Mouse (Mus musculus): ENCODE measurements around the gene Grip2. TPM values are rescaled to one million over a fixed set of nuclear protein-coding genes. Genes with fewer than 3 reads are reported as not detected.
A peak's percentile ranks its signal among the peaks of the same experiment; 100 is the strongest.

The Grip2 gene
- total and polyA plus RNA-seq, 2 experiments from 2014 or later, result 7.8 to 29.7 TPM

- no peak overlapping the region for H3K4me3 ChIP-seq (ENCODE audit: low read depth, low read length)
- H3K4me2 ChIP-seq (ENCODE audit: low read depth, low read length, poor library complexity, severe bottlenecking), result peak overlapping the region; percentile 71
- H3K36me3 ChIP-seq (ENCODE audit: insufficient read depth, low read length), result no peaks in the 10 kb centered on the region
- H3K27me3 ChIP-seq (ENCODE audit: insufficient read depth, low read length), result no peaks in the 10 kb centered on the region
- H3K4me1 ChIP-seq (ENCODE audit: insufficient read depth, low read length), result peaks cover 7% of the 10 kb centered on the region; the same call in 1 of the 2 replicates
- 72% methylated on average over 6 of the region's 6 CpGs for WGBS
- ATAC-seq (ENCODE audit: low FRiP score) (no peak), DNase-seq (ENCODE audit: low spot score) (no peak)
- H3K27ac ChIP-seq (ENCODE audit: low read depth, low read length), result 0 out of 2 replicates have a peak overlapping the region, but pooled peaks have one; percentile 67
- no peak for TF ChIP-seq CTCF (IDR thresholded peaks at IDR 0.05)
- no peaks in the 10 kb centered on the region for H3K9me3 ChIP-seq (ENCODE audit: low read length)
- peak overlapping the region; percentile 60; the same call in 1 of the 2 replicates for H3K9ac ChIP-seq (replicated peaks; ENCODE audit: low read length, poor library complexity, severe bottlenecking)
Measured at GRCm38 (mm10) chr6:91808022-91808421, 19.0 kb downstream of the Grip2 start.

GRCm38 (mm10) chr6:91807169-91807568, 19.9 kb downstream of the Grip2 start:
- Histone ChIP-seq H3K27me3 (ENCODE audit: insufficient read depth, low read length) (no peaks in the 10 kb centered on the region), H3K9ac (replicated peaks; ENCODE audit: low read length, poor library complexity, severe bottlenecking) (peak overlapping the region; percentile 60), H3K27ac (ENCODE audit: low read depth, low read length) (peak overlapping the region; percentile 67), H3K36me3 (ENCODE audit: insufficient read depth, low read length) (no peaks in the 10 kb centered on the region), H3K4me1 (ENCODE audit: insufficient read depth, low read length) (peaks cover 7% of the 10 kb centered on the region; the same call in 1 of the 2 replicates), H3K4me3 (ENCODE audit: low read depth, low read length) (peak overlapping the region; percentile 46), H3K9me3 (ENCODE audit: low read length) (no peaks in the 10 kb centered on the region), H3K4me2 (ENCODE audit: low read depth, low read length, poor library complexity, severe bottlenecking) (peak overlapping the region; percentile 71)
- TF ChIP-seq CTCF (IDR thresholded peaks at IDR 0.05), result no peak
- peak; percentile 22; the same call in 1 of the 2 replicates for ATAC-seq (ENCODE audit: low FRiP score)
- peak; percentile 15 for DNase-seq (ENCODE audit: low spot score)
- 4% methylated on average over 23 of the region's 23 CpGs for WGBS

- H3K27ac ChIP-seq (ENCODE audit: low read depth, low read length), result no peak overlapping the region
- H3K4me3 ChIP-seq (ENCODE audit: low read depth, low read length), result no peak overlapping the region
- H3K9me3 ChIP-seq (ENCODE audit: low read length), result no peaks in the 10 kb centered on the region
- no peak overlapping the region for H3K4me2 ChIP-seq (ENCODE audit: low read depth, low read length, poor library complexity, severe bottlenecking)
- ATAC-seq (ENCODE audit: low FRiP score), result no peak
- H3K4me1 ChIP-seq (ENCODE audit: insufficient read depth, low read length), result peaks cover 7% of the 10 kb centered on the region; the same call in 1 of the 2 replicates
- DNase-seq (ENCODE audit: low spot score), result peak; percentile 57
- no peaks in the 10 kb centered on the region for H3K36me3 ChIP-seq (ENCODE audit: insufficient read depth, low read length)
- no peaks in the 10 kb centered on the region for H3K27me3 ChIP-seq (ENCODE audit: insufficient read depth, low read length)
- 55% methylated on average over 7 of the region's 7 CpGs for WGBS
- no peak for TF ChIP-seq CTCF (IDR thresholded peaks at IDR 0.05)
- 0 out of 2 replicates have a peak overlapping the region, but pooled peaks have one; percentile 8 for H3K9ac ChIP-seq (replicated peaks; ENCODE audit: low read length, poor library complexity, severe bottlenecking)
Measured at GRCm38 (mm10) chr6:91804177-91804576, 22.9 kb downstream of the Grip2 start.

- 83% methylated on average over 12 of the region's 12 CpGs for WGBS
- DNase-seq (ENCODE audit: low spot score), result no peak
Measured at GRCm38 (mm10) chr6:91798496-91798895, 28.6 kb downstream of the Grip2 start.

GRCm38 (mm10) chr6:91796736-91797135, 30.3 kb downstream of the Grip2 start:
- Histone ChIP-seq H3K4me1 (ENCODE audit: insufficient read depth, low read length) (no peaks in the 10 kb centered on the region), H3K27ac (ENCODE audit: low read depth, low read length) (no peak overlapping the region), H3K9me3 (ENCODE audit: low read length) (no peaks in the 10 kb centered on the region), H3K4me2 (ENCODE audit: low read depth, low read length, poor library complexity, severe bottlenecking) (no peak overlapping the region), H3K36me3 (ENCODE audit: insufficient read depth, low read length) (no peaks in the 10 kb centered on the region), H3K9ac (replicated peaks; ENCODE audit: low read length, poor library complexity, severe bottlenecking) (no peak overlapping the region), H3K27me3 (ENCODE audit: insufficient read depth, low read length) (no peaks in the 10 kb centered on the region; the same call in 1 of the 2 replicates), H3K4me3 (ENCODE audit: low read depth, low read length) (no peak overlapping the region)
- DNase-seq (ENCODE audit: low spot score), result no peak
- WGBS, result 91% methylated on average over 4 of the region's 4 CpGs
- ATAC-seq (ENCODE audit: low FRiP score), result no peak
- no peak for TF ChIP-seq CTCF (IDR thresholded peaks at IDR 0.05)

More at GRCm38 (mm10) chr6:91798496-91798895, 28.6 kb downstream of the Grip2 start:
- Histone ChIP-seq H3K27ac (ENCODE audit: low read depth, low read length) (no peak overlapping the region), H3K9ac (replicated peaks; ENCODE audit: low read length, poor library complexity, severe bottlenecking) (no peak overlapping the region), H3K36me3 (ENCODE audit: insufficient read depth, low read length) (no peaks in the 10 kb centered on the region), H3K4me3 (ENCODE audit: low read depth, low read length) (no peak overlapping the region), H3K4me2 (ENCODE audit: low read depth, low read length, poor library complexity, severe bottlenecking) (no peak overlapping the region), H3K27me3 (ENCODE audit: insufficient read depth, low read length) (no peaks in the 10 kb centered on the region; the same call in 1 of the 2 replicates), H3K9me3 (ENCODE audit: low read length) (no peaks in the 10 kb centered on the region), H3K4me1 (ENCODE audit: insufficient read depth, low read length) (no peaks in the 10 kb centered on the region)
- no peak for ATAC-seq (ENCODE audit: low FRiP score)
- no peak for TF ChIP-seq CTCF (IDR thresholded peaks at IDR 0.05)

GRCm38 (mm10) chr6:91796064-91796463, 31.0 kb downstream of the Grip2 start:
- ATAC-seq (ENCODE audit: low FRiP score), result no peak
- 60% methylated on average over 9 of the region's 9 CpGs for WGBS
- Histone ChIP-seq H3K4me3 (ENCODE audit: low read depth, low read length) (no peak overlapping the region), H3K9ac (replicated peaks; ENCODE audit: low read length, poor library complexity, severe bottlenecking) (no peak overlapping the region), H3K36me3 (ENCODE audit: insufficient read depth, low read length) (no peaks in the 10 kb centered on the region), H3K27me3 (ENCODE audit: insufficient read depth, low read length) (no peaks in the 10 kb centered on the region; the same call in 1 of the 2 replicates), H3K27ac (ENCODE audit: low read depth, low read length) (no peak overlapping the region), H3K4me1 (ENCODE audit: insufficient read depth, low read length) (no peaks in the 10 kb centered on the region), H3K4me2 (ENCODE audit: low read depth, low read length, poor library complexity, severe bottlenecking) (no peak overlapping the region), H3K9me3 (ENCODE audit: low read length) (no peaks in the 10 kb centered on the region)
- no peak for TF ChIP-seq CTCF (IDR thresholded peaks at IDR 0.05)
- DNase-seq (ENCODE audit: low spot score), result no peak
